Mouse (Mus musculus): Measurements from ENCODE around the gene Nck1. TPM values are rescaled to one million over a fixed set of nuclear protein-coding genes. Genes with fewer than 3 reads are reported as not detected.

Nck1 gene
- polyA plus RNA-seq, 1 experiment from 2014 or later, result 26.3 TPM

DNA sequence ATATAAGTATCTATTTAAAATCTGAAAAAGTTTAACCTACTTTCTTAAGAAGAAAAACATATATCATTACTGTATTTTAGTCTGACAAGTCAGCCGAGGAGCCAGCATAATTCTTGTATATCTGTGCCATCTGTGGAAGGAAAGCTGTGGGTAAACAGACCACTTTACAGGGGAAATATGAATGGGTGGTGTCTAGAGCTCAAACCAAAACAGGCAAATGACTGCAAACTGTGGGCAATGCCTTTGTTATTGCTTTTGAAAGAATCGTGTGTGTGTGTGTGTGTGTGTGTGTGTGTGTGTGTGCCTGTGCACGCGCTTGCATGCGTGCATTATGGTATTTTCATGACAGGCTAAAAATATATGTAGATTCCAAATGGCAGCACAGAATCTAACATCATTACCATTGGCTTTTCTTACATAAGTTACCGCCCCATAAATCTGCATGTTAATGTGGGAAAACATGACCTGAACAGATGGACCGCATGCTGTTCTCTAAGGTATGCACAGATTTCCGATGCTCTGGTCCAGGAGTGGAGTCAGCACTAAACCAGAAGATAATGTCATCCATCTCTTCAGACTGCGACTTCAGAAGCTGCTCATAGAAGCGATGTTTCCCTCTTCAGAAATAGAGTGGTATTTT lies 14.4 kb upstream of the Nck1 start:
- WGBS (ENCODE audit: insufficient replicate concordance), result 80% methylated on average over 10 of the region's 10 CpGs
- TF ChIP-seq CTCF (IDR thresholded peaks at IDR 0.05; ENCODE audit: low read depth) (no peak), EP300 (IDR thresholded peaks at IDR 0.05; ENCODE audit: low read depth) (no peak)
- DNase-seq (no peak), ATAC-seq (no peak)
- Histone ChIP-seq H3K9ac (replicated peaks) (no peak overlapping the region), H3K27me3 (ENCODE audit: insufficient read depth, low read length) (no peaks in the 10 kb centered on the region), H3K36me3 (replicated peaks; ENCODE audit: insufficient read depth, low read length) (no peaks in the 10 kb centered on the region), H3K4me2 (ENCODE audit: low read depth, low read length) (no peak overlapping the region), H3K4me1 (ENCODE audit: insufficient read depth) (no peaks in the 10 kb centered on the region), H3K4me3 (ENCODE audit: low read depth, low read length) (no peak overlapping the region), H3K27ac (ENCODE audit: low read depth) (no peak overlapping the region), H3K9me3 (ENCODE audit: low read length) (no peaks in the 10 kb centered on the region)

DNA sequence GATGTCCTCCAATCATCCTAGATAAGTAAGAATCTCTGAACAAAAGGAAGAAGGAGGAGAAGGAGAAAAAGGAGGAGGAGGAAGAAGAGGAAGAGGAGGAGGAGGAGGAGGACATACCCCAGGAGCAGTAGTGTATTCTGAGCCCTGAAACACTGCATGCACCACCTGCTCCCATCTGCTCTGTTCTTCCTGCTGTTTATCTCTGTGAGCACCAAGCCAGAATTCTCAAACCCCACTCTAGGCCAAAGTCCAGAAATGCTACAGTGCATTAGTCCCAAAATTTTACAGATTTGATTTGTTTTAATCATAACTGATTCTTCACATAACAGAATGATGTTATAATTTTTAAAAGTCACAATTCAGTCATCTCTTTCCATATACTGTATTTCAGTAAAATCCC lies 13.1 kb upstream of the Nck1 start:
- H3K4me3 ChIP-seq (ENCODE audit: low read depth, low read length), result no peak overlapping the region
- H3K36me3 ChIP-seq (replicated peaks; ENCODE audit: insufficient read depth, low read length), result no peaks in the 10 kb centered on the region
- H3K27me3 ChIP-seq (ENCODE audit: insufficient read depth, low read length), result no peaks in the 10 kb centered on the region
- no peak overlapping the region for H3K9ac ChIP-seq (replicated peaks)
- H3K4me1 ChIP-seq (ENCODE audit: insufficient read depth), result no peaks in the 10 kb centered on the region
- DNase-seq (no peak), ATAC-seq (no peak)
- H3K27ac ChIP-seq (ENCODE audit: low read depth), result no peak overlapping the region
- TF ChIP-seq CTCF (IDR thresholded peaks at IDR 0.05; ENCODE audit: low read depth) (no peak), EP300 (IDR thresholded peaks at IDR 0.05; ENCODE audit: low read depth) (no peak)
- H3K4me2 ChIP-seq (ENCODE audit: low read depth, low read length), result no peak overlapping the region
- no peaks in the 10 kb centered on the region for H3K9me3 ChIP-seq (ENCODE audit: low read length)

GRCm38 (mm10) chr9:100558023-100558573 lies 12.2 kb upstream of the Nck1 start:
- no peaks in the 10 kb centered on the region for H3K36me3 ChIP-seq (replicated peaks; ENCODE audit: insufficient read depth, low read length)
- no peak for DNase-seq
- no peak overlapping the region for H3K9ac ChIP-seq (replicated peaks)
- TF ChIP-seq EP300 (IDR thresholded peaks at IDR 0.05; ENCODE audit: low read depth) (no peak), CTCF (IDR thresholded peaks at IDR 0.05; ENCODE audit: low read depth) (no peak)
- no peak for ATAC-seq
- H3K27me3 ChIP-seq (ENCODE audit: insufficient read depth, low read length), result no peaks in the 10 kb centered on the region
- WGBS (ENCODE audit: insufficient replicate concordance), result 72% methylated on average over 4 of the region's 4 CpGs
- H3K4me1 ChIP-seq (ENCODE audit: insufficient read depth), result no peaks in the 10 kb centered on the region
- H3K9me3 ChIP-seq (ENCODE audit: low read length), result no peaks in the 10 kb centered on the region
- no peak overlapping the region for H3K4me3 ChIP-seq (ENCODE audit: low read depth, low read length)
- no peak overlapping the region for H3K4me2 ChIP-seq (ENCODE audit: low read depth, low read length)
- no peak overlapping the region for H3K27ac ChIP-seq (ENCODE audit: low read depth)

- no peak overlapping the region for H3K27ac ChIP-seq (ENCODE audit: low read depth)
- DNase-seq (no peak), ATAC-seq (no peak)
- no peak overlapping the region for H3K9ac ChIP-seq (replicated peaks)
- H3K4me3 ChIP-seq (ENCODE audit: low read depth, low read length), result no peak overlapping the region
- no peaks in the 10 kb centered on the region for H3K27me3 ChIP-seq (ENCODE audit: insufficient read depth, low read length)
- H3K9me3 ChIP-seq (ENCODE audit: low read length), result no peaks in the 10 kb centered on the region
- 72% methylated on average over 5 of the region's 5 CpGs for WGBS (ENCODE audit: insufficient replicate concordance)
- no peaks in the 10 kb centered on the region for H3K4me1 ChIP-seq (ENCODE audit: insufficient read depth)
- TF ChIP-seq EP300 (IDR thresholded peaks at IDR 0.05; ENCODE audit: low read depth) (no peak), CTCF (IDR thresholded peaks at IDR 0.05; ENCODE audit: low read depth) (no peak)
- H3K36me3 ChIP-seq (replicated peaks; ENCODE audit: insufficient read depth, low read length), result no peaks in the 10 kb centered on the region
- no peak overlapping the region for H3K4me2 ChIP-seq (ENCODE audit: low read depth, low read length)
Observed at GRCm38 (mm10) chr9:100555686-100556085, 9.8 kb upstream of the Nck1 start.

DNA sequence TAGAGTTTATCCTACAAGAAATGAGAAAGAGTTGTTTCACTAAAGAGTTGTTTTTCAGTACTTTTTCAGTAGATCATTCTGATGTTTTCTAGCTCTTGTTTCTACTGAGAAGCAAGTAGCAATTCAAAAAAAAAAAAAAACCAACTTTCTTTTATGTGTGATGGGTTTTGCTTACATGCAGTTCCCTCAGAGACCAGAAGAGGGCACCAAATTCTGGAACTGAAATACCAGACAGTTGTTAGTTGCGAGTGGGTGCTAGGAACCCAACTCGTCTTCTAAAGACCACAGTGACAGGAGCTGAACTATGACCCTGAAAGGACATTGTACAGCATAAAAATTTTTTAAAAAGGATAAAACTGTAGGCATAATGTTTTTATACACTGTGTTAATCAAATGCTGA lies 2.4 kb upstream of the Nck1 start:
- no peak overlapping the region for H3K4me3 ChIP-seq (ENCODE audit: low read depth, low read length)
- peaks cover 7% of the 10 kb centered on the region for H3K9me3 ChIP-seq (ENCODE audit: low read length)
- 79% methylated on average over 2 of the region's 2 CpGs for WGBS (ENCODE audit: insufficient replicate concordance)
- TF ChIP-seq CTCF (IDR thresholded peaks at IDR 0.05; ENCODE audit: low read depth) (peak; percentile 73), EP300 (IDR thresholded peaks at IDR 0.05; ENCODE audit: low read depth) (no peak)
- no peak overlapping the region for H3K9ac ChIP-seq (replicated peaks)
- ATAC-seq (no peak), DNase-seq (peak; percentile 40)
- H3K27me3 ChIP-seq (ENCODE audit: insufficient read depth, low read length), result no peaks in the 10 kb centered on the region
- no peak overlapping the region for H3K27ac ChIP-seq (ENCODE audit: low read depth)
- H3K36me3 ChIP-seq (replicated peaks; ENCODE audit: insufficient read depth, low read length), result no peaks in the 10 kb centered on the region
- H3K4me2 ChIP-seq (ENCODE audit: low read depth, low read length), result no peak overlapping the region
- peaks cover 7% of the 10 kb centered on the region; the same call in 1 of the 2 replicates for H3K4me1 ChIP-seq (ENCODE audit: insufficient read depth)

DNA sequence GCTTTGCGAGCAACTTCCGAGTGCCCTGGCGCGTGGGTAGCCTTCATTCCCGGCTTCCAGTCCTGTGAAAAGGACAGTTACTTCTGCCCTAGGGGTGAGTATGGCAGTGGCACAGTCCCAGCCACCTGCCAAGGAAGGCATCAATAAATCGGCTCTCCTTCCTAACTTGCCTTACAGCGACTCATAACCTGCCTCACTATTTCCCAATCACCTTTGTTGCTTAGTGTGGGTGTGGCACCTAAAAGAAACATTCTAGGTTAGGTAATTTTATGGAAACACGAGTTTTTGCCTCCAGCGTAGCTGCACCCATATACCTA lies 618 bp upstream of the Nck1 start:
- no peaks in the 10 kb centered on the region for H3K36me3 ChIP-seq (replicated peaks; ENCODE audit: insufficient read depth, low read length)
- H3K9ac ChIP-seq (replicated peaks), result peak overlapping the region; percentile 95
- ATAC-seq (peak; percentile 26), DNase-seq (no peak)
- peaks cover 7% of the 10 kb centered on the region; the same call in 1 of the 2 replicates for H3K4me1 ChIP-seq (ENCODE audit: insufficient read depth)
- H3K4me2 ChIP-seq (ENCODE audit: low read depth, low read length), result peak overlapping the region; percentile 93
- H3K9me3 ChIP-seq (ENCODE audit: low read length), result peaks cover 7% of the 10 kb centered on the region
- no peaks in the 10 kb centered on the region for H3K27me3 ChIP-seq (ENCODE audit: insufficient read depth, low read length)
- 6% methylated on average over 9 of the region's 9 CpGs for WGBS (ENCODE audit: insufficient replicate concordance)
- H3K4me3 ChIP-seq (ENCODE audit: low read depth, low read length), result peak overlapping the region; percentile 96
- no peak; the same call in 1 of the 2 replicates for TF ChIP-seq CTCF (IDR thresholded peaks at IDR 0.05; ENCODE audit: low read depth)
- no peak for TF ChIP-seq EP300 (IDR thresholded peaks at IDR 0.05; ENCODE audit: low read depth)
- H3K27ac ChIP-seq (ENCODE audit: low read depth), result peak overlapping the region; percentile 95
